Mouse (Mus musculus) kidney, embryonic 16.5 days (tissue): ENCODE data around the gene Ngfr. TPM values are rescaled to one million over a fixed set of nuclear protein-coding genes. Genes with fewer than 3 reads are reported as not detected.

Experiments used
- ATAC-seq: fragments of 200-750 bp; cut with Nextera tagmentation; 2 replicates; pipeline ENCODE4 v1.8.0; 2017; ENCODE audit warnings: moderate TSS enrichment; ENCODE audit not compliant: low FRiP score, low TSS enrichment
- H3K27ac ChIP-seq: fragments of 300-500 bp; sonication (generic); 2 replicates; pipeline ENCODE4 v1.5.1; 2014; ENCODE audit warnings: low read length
- H3K27me3 ChIP-seq: fragments of 300-500 bp; sonication (generic); 2 replicates; pipeline ENCODE4 v1.6.1; 2014; ENCODE audit warnings: low read length, control low read depth, mixed read lengths; ENCODE audit not compliant: insufficient read depth
- H3K36me3 ChIP-seq: fragments of 300-500 bp; sonication (generic); 2 replicates; pipeline ENCODE4 v1.6.1; 2014; ENCODE audit warnings: low read length, control low read depth, mixed read lengths; ENCODE audit not compliant: insufficient read depth
- H3K4me1 ChIP-seq: fragments of 300-500 bp; sonication (generic); 2 replicates; pipeline ENCODE4 v1.6.1; 2014; ENCODE audit warnings: low read length, control low read depth, mixed read lengths; ENCODE audit not compliant: insufficient read depth
- H3K4me2 ChIP-seq: fragments of 300-500 bp; sonication (generic); replicated peaks from 2 replicates; pipeline ENCODE4 v1.6.1; 2014; ENCODE audit warnings: low read depth, low read length
- H3K4me3 ChIP-seq: fragments of 300-500 bp; sonication (generic); 2 replicates; pipeline ENCODE4 v1.5.1; 2014; ENCODE audit warnings: mild to moderate bottlenecking, low read length
- H3K9ac ChIP-seq: fragments of 300-500 bp; sonication (generic); replicated peaks from 2 replicates; pipeline ENCODE4 v1.6.1; 2014; ENCODE audit warnings: low read length
- H3K9me3 ChIP-seq: fragments of 300-500 bp; sonication (generic); 2 replicates; pipeline ENCODE4 v1.6.1; 2016; ENCODE audit warnings: low read length, control low read depth
- WGBS: fragments of 180-500 bp; shearing (Covaris S2); extraction: QIAGEN DNeasy Blood & Tissue Kit; methylation state at CpG from one replicate; pipeline ENCODE4 v1.1.7; 2014; 5-methylcytosine and 5-hydroxymethylcytosine counted together
- polyA plus RNA-seq: library from polyadenylated mRNA; unstranded; fragments of >200 nt; fragmentation: Nextera tagmentation; extraction: Ambion mirVana; gene quantifications from 2 replicates; pipeline ENCODE4 v1.2.1, GENCODE M21; 2015

Gene Ngfr
- 29.7 and 29.9 TPM in 2 replicates for polyA plus RNA-seq

- Histone ChIP-seq H3K36me3 (no peaks in the 10 kb centered on the region), H3K27ac (no peak within 1 kb of the TSS; the same call in 1 of the 2 replicates), H3K27me3 (peaks cover 43% of the 10 kb centered on the region), H3K4me2 (peak within 1 kb of the TSS; percentile 84), H3K9ac (peak within 1 kb of the TSS; percentile 64), H3K9me3 (no peaks in the 10 kb centered on the region), H3K4me3 (peak within 1 kb of the TSS; percentile 51), H3K4me1 (peaks cover 39% of the 10 kb centered on the region)
- peak; percentile 80 for ATAC-seq
- WGBS, result under 1% methylated on average over 39 of the region's 39 CpGs
Measured at GRCm38 (mm10) chr11:95587423-95587951, at the start of gene Ngfr. Gene Ngfr (minus strand): TSS chr11:95587735.

GRCm38 (mm10) chr11:95635030-95635429 lies 47.5 kb upstream of the Ngfr start:
- Histone ChIP-seq H3K36me3 (no peaks in the 10 kb centered on the region), H3K9ac (no peak overlapping the region), H3K27ac (no peak overlapping the region), H3K4me3 (no peak overlapping the region), H3K4me2 (no peak overlapping the region), H3K27me3 (no peaks in the 10 kb centered on the region), H3K4me1 (peaks cover 16% of the 10 kb centered on the region), H3K9me3 (no peaks in the 10 kb centered on the region)
- no peak for ATAC-seq
- WGBS, result 24% methylated on average over 2 of the region's 2 CpGs

- Histone ChIP-seq H3K9ac (no peak overlapping the region), H3K27ac (no peak overlapping the region), H3K4me3 (no peak overlapping the region), H3K36me3 (no peaks in the 10 kb centered on the region), H3K27me3 (peaks cover 3% of the 10 kb centered on the region; the same call in 1 of the 2 replicates), H3K4me2 (no peak overlapping the region), H3K4me1 (peaks cover 16% of the 10 kb centered on the region), H3K9me3 (no peaks in the 10 kb centered on the region)
- WGBS, result 79% methylated on average over 2 of the region's 2 CpGs
- ATAC-seq, result no peak
Measured at GRCm38 (mm10) chr11:95633512-95634000, 46.0 kb upstream of the Ngfr start.

GRCm38 (mm10) chr11:95632474-95632873 lies 44.9 kb upstream of the Ngfr start:
- Histone ChIP-seq H3K4me2 (no peak overlapping the region), H3K36me3 (no peaks in the 10 kb centered on the region), H3K27me3 (peaks cover 4% of the 10 kb centered on the region; the same call in 1 of the 2 replicates), H3K4me3 (no peak overlapping the region), H3K4me1 (peaks cover 16% of the 10 kb centered on the region), H3K9ac (0 out of 2 replicates have a peak overlapping the region, but pooled peaks have one; percentile 3), H3K27ac (no peak overlapping the region), H3K9me3 (no peaks in the 10 kb centered on the region)
- 82% methylated on average over 6 of the region's 6 CpGs for WGBS
- ATAC-seq, result 0 out of 2 replicates have a peak, but pooled peaks have one; percentile 13

GRCm38 (mm10) chr11:95631301-95631700 lies 43.8 kb upstream of the Ngfr start:
- Histone ChIP-seq H3K4me2 (no peak overlapping the region), H3K9me3 (no peaks in the 10 kb centered on the region), H3K27me3 (peaks cover 4% of the 10 kb centered on the region; the same call in 1 of the 2 replicates), H3K4me1 (peaks cover 16% of the 10 kb centered on the region), H3K4me3 (no peak overlapping the region), H3K9ac (no peak overlapping the region; the same call in 1 of the 2 replicates), H3K36me3 (no peaks in the 10 kb centered on the region), H3K27ac (peak overlapping the region; percentile 26; the same call in 1 of the 2 replicates)
- peak; percentile 73 for ATAC-seq
- 37% methylated on average over 4 of the region's 4 CpGs for WGBS

- Histone ChIP-seq H3K36me3 (no peaks in the 10 kb centered on the region), H3K4me3 (no peak overlapping the region), H3K9me3 (no peaks in the 10 kb centered on the region), H3K9ac (no peak overlapping the region), H3K4me2 (no peak overlapping the region), H3K27me3 (peaks cover 4% of the 10 kb centered on the region; the same call in 1 of the 2 replicates), H3K27ac (no peak overlapping the region), H3K4me1 (peaks cover 16% of the 10 kb centered on the region)
- WGBS, result 66% methylated on average over 6 of the region's 6 CpGs
- no peak for ATAC-seq
Measured at GRCm38 (mm10) chr11:95630558-95630957, 43.0 kb upstream of the Ngfr start.

GRCm38 (mm10) chr11:95622426-95622825 lies 34.9 kb upstream of the Ngfr start:
- Histone ChIP-seq H3K27me3 (no peaks in the 10 kb centered on the region), H3K4me1 (peaks cover 18% of the 10 kb centered on the region), H3K9ac (no peak overlapping the region), H3K4me3 (no peak overlapping the region), H3K36me3 (no peaks in the 10 kb centered on the region), H3K4me2 (no peak overlapping the region), H3K9me3 (no peaks in the 10 kb centered on the region), H3K27ac (no peak overlapping the region)
- ATAC-seq, result no peak
- WGBS, result 34% methylated on average over 8 of the region's 8 CpGs

- H3K4me3 ChIP-seq, result no peak overlapping the region
- H3K36me3 ChIP-seq, result no peaks in the 10 kb centered on the region
- H3K4me1 ChIP-seq, result peaks cover 24% of the 10 kb centered on the region
- ATAC-seq, result no peak
- no peaks in the 10 kb centered on the region for H3K27me3 ChIP-seq
- H3K9me3 ChIP-seq, result no peaks in the 10 kb centered on the region
- WGBS, result 34% methylated on average over 9 of the region's 9 CpGs
- H3K27ac ChIP-seq, result no peak overlapping the region
- no peak overlapping the region for H3K9ac ChIP-seq
- H3K4me2 ChIP-seq, result no peak overlapping the region
Measured at GRCm38 (mm10) chr11:95621541-95622130, 34.1 kb upstream of the Ngfr start.

- Histone ChIP-seq H3K27ac (no peak overlapping the region), H3K9me3 (no peaks in the 10 kb centered on the region), H3K9ac (no peak overlapping the region), H3K4me3 (no peak overlapping the region), H3K4me2 (no peak overlapping the region), H3K36me3 (no peaks in the 10 kb centered on the region), H3K4me1 (peaks cover 27% of the 10 kb centered on the region), H3K27me3 (no peaks in the 10 kb centered on the region)
- 25% methylated on average over 4 of the region's 4 CpGs for WGBS
- ATAC-seq, result 0 out of 2 replicates have a peak, but pooled peaks have one; percentile 35
Measured at GRCm38 (mm10) chr11:95621010-95621409, 33.5 kb upstream of the Ngfr start.

GRCm38 (mm10) chr11:95619886-95620444 lies 32.4 kb upstream of the Ngfr start:
- H3K9ac ChIP-seq, result no peak overlapping the region
- WGBS, result 76% methylated on average over 5 of the region's 5 CpGs

More at GRCm38 (mm10) chr11:95619886-95620444, 32.4 kb upstream of the Ngfr start:
- no peaks in the 10 kb centered on the region for H3K36me3 ChIP-seq
- no peak overlapping the region for H3K27ac ChIP-seq
- no peaks in the 10 kb centered on the region for H3K27me3 ChIP-seq
- peaks cover 36% of the 10 kb centered on the region for H3K4me1 ChIP-seq
- ATAC-seq, result no peak
- no peaks in the 10 kb centered on the region for H3K9me3 ChIP-seq
- no peak overlapping the region for H3K4me2 ChIP-seq
- H3K4me3 ChIP-seq, result no peak overlapping the region
